Mouse (Mus musculus) myocyte (in vitro differentiated cells): ENCODE measurements around the gene Ptpa.

Experiments used
- E2F4 ChIP-seq: IDR thresholded peaks from one replicate; pipeline ENCODE4 v1.6.1; 2011; ENCODE audit warnings: mild to moderate bottlenecking, control low read depth, moderate library complexity; ENCODE audit not compliant: insufficient read depth
- MAX ChIP-seq: IDR thresholded peaks from one replicate; pipeline ENCODE4 v1.6.1; 2011; ENCODE audit warnings: low read depth, mild to moderate bottlenecking, control low read depth
- MYOD1 ChIP-seq, 3 experiments: IDR thresholded peaks; one replicate each; pipeline ENCODE4 v1.6.1; 2011; ENCODE audit warnings: control low read depth in 2 of 3, low read depth in 2 of 3, mild to moderate bottlenecking in 2 of 3, moderate library complexity in 1 of 3; ENCODE audit not compliant: insufficient read length in 2 of 3, control insufficient read depth in 1 of 3
- MYOG ChIP-seq, 3 experiments: IDR thresholded peaks; one replicate each; pipeline ENCODE4 v1.6.1; 2011; ENCODE audit warnings: control low read depth in 2 of 3, low read depth in 2 of 3, mild to moderate bottlenecking in 2 of 3; ENCODE audit not compliant: insufficient read length in 2 of 3, control insufficient read depth in 1 of 3, insufficient read depth in 1 of 3
- POLR2A ChIP-seq: IDR thresholded peaks from one replicate; pipeline ENCODE4 v1.6.1; 2011; ENCODE audit warnings: low read depth, mild to moderate bottlenecking, control low read depth, moderate library complexity; ENCODE audit not compliant: insufficient read length
- POLR2AphosphoS2 ChIP-seq: IDR thresholded peaks from one replicate; pipeline ENCODE4 v1.6.1; 2011; ENCODE audit warnings: low read depth, control low read depth; ENCODE audit not compliant: insufficient read length
- REST ChIP-seq: IDR thresholded peaks from one replicate; pipeline ENCODE4 v1.6.1; 2011; ENCODE audit warnings: mild to moderate bottlenecking, control low read depth, moderate library complexity; ENCODE audit not compliant: insufficient read depth, insufficient read length
- TCF12 ChIP-seq: IDR thresholded peaks from one replicate; pipeline ENCODE4 v1.6.1; 2011; ENCODE audit warnings: mild to moderate bottlenecking, control low read depth; ENCODE audit not compliant: poor library complexity, insufficient read depth, severe bottlenecking
- TCF3 ChIP-seq: IDR thresholded peaks from one replicate; pipeline ENCODE4 v1.6.1; 2011; ENCODE audit warnings: low read depth, control low read depth; ENCODE audit not compliant: insufficient read length
- USF1 ChIP-seq: IDR thresholded peaks from one replicate; pipeline ENCODE4 v1.6.1; 2011; ENCODE audit warnings: low read depth, mild to moderate bottlenecking, control low read depth, moderate library complexity

- TF ChIP-seq E2F4 (no peak), POLR2A (no peak), MYOG (IDR thresholded peaks at IDR 0.05; ENCODE audit: control insufficient read depth in 1 of 3, insufficient read depth in 1 of 3, insufficient read length in 2 of 3, low read depth in 2 of 3) (peak in 2 of 3 experiments; percentile 78 to 87), MAX (no peak), USF1 (no peak), POLR2AphosphoS2 (no peak), TCF12 (peak; percentile 15), REST (no peak), MYOD1 (IDR thresholded peaks at IDR 0.05; ENCODE audit: control insufficient read depth in 1 of 3, insufficient read length in 2 of 3, low read depth in 2 of 3) (peak; percentile 27 to 79 (median 63)), TCF3 (no peak)
Measured at GRCm38 (mm10) chr2:30487597-30487996, 71.8 kb downstream of the Ptpa start.
